Mouse (Mus musculus): Measurements from ENCODE around the gene Hist1h4b. TPM values are rescaled to one million over a fixed set of nuclear protein-coding genes. Genes with fewer than 3 reads are reported as not detected.
A peak's percentile ranks its signal among the peaks of the same experiment; 100 is the strongest.
"Not testable (repeated sequence)": the region's sequence is repeated elsewhere in the genome, so short reads cannot be mapped to it uniquely, and the experiment has no call there.

Hist1h4b gene
- polyA plus RNA-seq, 1 experiment = 5.5 TPM

DNA sequence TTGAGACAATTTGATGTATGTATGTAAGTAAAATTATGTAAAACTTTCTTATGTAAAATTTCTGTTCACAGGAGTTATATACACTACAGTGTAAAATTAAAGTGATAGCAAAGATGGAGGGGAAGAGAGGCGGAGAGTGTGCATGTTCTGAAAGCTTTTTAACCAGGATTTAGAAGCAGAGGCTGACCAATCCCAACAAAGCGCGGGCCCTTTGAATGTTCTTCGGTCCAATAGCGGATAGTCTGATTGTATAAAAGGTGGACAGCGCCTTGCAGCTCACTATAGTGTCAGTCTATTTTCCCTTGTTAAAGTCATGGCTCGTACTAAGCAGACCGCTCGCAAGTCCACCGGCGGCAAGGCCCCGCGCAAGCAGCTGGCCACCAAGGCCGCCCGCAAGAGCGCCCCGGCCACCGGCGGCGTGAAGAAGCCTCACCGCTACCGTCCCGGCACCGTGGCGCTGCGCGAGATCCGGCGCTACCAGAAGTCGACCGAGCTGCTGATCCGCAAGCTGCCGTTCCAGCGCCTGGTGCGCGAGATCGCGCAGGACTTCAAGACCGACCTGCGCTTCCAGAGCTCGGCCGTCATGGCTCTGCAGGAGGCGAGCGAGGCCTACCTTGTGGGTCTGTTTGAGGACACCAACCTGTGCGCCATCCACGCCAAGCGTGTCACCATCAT lies 4.6 kb upstream of the Hist1h4b start, which contains the start of gene Hist1h3b:
Gene Hist1h3b, plus strand, starts transcription at position 201 of the 675 bp plus-strand sequence.
- not testable (repeated sequence) for H3K27me3 ChIP-seq (ENCODE audit: control insufficient read depth, insufficient read depth, insufficient read length); H3K79me2 ChIP-seq (ENCODE audit: control insufficient read depth, insufficient read depth); H3K36me3 ChIP-seq (ENCODE audit: control insufficient read depth, insufficient read depth); H3ac ChIP-seq (ENCODE audit: control insufficient read depth, insufficient read length)
- Histone ChIP-seq H3K4me2 (ENCODE audit: low read depth) (peak within 1 kb of the TSS; percentile 76), H3K4me3 (peak within 1 kb of the TSS; percentile 15)
- peak; percentile 84 for TF ChIP-seq E2F4 (IDR thresholded peaks at IDR 0.05; ENCODE audit: insufficient read depth)
- peak; percentile 88 for TF ChIP-seq POLR2AphosphoS2 (IDR thresholded peaks at IDR 0.05; ENCODE audit: insufficient read length, low read depth)
- peak; percentile 80 for TF ChIP-seq POLR2A (IDR thresholded peaks at IDR 0.05; ENCODE audit: insufficient read length, low read depth)

DNA sequence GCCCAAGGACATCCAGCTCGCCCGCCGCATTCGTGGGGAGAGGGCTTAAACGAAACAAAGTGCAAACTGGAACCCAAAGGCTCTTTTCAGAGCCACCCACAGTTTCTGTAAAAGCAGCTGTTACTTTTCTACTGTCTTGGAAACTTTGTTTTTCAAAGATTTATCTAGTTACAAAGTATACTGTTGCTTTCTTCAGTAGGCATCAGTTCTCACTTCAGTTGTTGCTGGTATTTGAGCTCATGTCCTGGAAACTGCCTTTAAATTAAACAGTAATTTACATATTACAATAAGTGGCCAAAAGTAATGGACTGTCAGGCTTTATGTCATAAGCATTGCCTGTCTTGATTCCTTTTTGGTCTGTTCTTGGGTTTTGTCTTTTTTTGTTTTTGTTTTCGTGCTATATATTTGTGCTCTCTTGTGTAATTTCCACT lies 4.1 kb upstream of the Hist1h4b start:
- Histone ChIP-seq H3K36me3 (ENCODE audit: control insufficient read depth, insufficient read depth) (no peaks in the 10 kb centered on the region), H3K4me3 (peak overlapping the region; percentile 15), H3ac (ENCODE audit: control insufficient read depth, insufficient read length) (no peak overlapping the region), H3K4me2 (ENCODE audit: low read depth) (peak overlapping the region; percentile 70), H3K79me2 (ENCODE audit: control insufficient read depth, insufficient read depth) (no peaks in the 10 kb centered on the region), H3K27me3 (ENCODE audit: control insufficient read depth, insufficient read depth, insufficient read length) (no peaks in the 10 kb centered on the region)
- peak; percentile 14 for TF ChIP-seq POLR2A (IDR thresholded peaks at IDR 0.05; ENCODE audit: insufficient read length, low read depth)
- no peak for TF ChIP-seq MYOG (IDR thresholded peaks at IDR 0.05; ENCODE audit: control insufficient read depth in 1 of 3, insufficient read depth in 1 of 3, insufficient read length in 2 of 3, low read depth in 2 of 3)

DNA sequence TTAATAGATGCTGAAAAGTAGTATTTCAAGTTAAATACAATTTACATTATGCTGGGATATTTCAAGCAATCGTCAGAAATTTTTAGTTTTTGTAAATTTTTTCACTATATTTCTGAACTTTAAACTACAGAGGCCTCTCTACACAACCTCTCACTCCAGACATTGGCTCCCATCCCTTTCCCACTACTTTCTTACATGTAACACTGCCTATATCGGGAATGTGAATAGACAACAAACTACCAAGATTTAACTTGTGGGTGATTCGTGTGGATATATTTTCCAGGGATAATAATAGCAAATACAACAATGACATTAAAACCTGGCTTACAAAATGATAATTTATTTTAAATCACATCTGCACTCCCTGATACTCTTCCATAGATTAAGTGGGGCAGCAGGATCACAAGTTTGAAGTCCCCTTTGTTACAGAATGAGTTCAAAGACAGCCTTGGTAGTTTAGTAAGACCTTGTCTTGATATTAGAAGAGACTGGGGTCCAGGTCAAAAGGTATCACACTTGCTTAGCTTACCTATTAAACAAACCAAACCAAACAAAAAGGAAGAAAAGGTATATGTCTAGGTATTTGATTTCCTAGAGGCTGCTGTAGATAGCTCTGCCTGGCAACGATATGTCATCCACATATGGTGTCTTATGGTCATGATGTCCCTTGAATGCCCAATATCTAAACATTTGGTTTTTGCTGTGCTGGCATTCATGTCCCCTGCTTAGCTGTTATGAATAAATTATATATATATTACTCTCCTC lies 3.3 kb upstream of the Hist1h4b start:
- Histone ChIP-seq H3ac (ENCODE audit: control insufficient read depth, insufficient read length) (no peak overlapping the region), H3K79me2 (ENCODE audit: control insufficient read depth, insufficient read depth) (no peaks in the 10 kb centered on the region), H3K4me3 (peak overlapping the region; percentile 15)

DNA sequence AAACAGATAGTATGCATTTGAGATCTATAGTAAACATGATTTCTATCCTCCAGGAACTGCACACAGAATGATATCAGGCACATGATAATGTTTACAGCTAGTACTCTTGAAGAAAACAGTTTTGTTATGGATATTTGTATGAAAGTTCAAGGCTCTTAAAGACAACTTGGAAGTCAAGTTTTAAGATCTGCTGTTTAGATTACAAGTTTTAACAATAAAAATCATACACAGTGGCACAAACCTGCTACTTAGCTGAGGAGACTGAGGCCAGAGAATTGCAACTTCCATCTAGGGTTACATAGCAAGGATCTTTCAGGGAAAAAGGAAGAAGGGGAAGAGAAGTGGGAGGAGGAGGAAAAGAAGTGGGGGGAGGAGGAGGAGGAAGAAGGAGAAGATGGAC lies 1.8 kb upstream of the Hist1h4b start:
- H3K27me3 ChIP-seq (ENCODE audit: control insufficient read depth, insufficient read depth, insufficient read length) = no peaks in the 10 kb centered on the region
- no peaks in the 10 kb centered on the region for H3K79me2 ChIP-seq (ENCODE audit: control insufficient read depth, insufficient read depth)
- no peak overlapping the region for H3K4me2 ChIP-seq (ENCODE audit: low read depth)
- H3K4me3 ChIP-seq = no peak overlapping the region
- TF ChIP-seq SRF (IDR thresholded peaks at IDR 0.05; ENCODE audit: control insufficient read depth, insufficient read length, low read depth) (no peak), REST (IDR thresholded peaks at IDR 0.05; ENCODE audit: insufficient read depth, insufficient read length) (no peak), MYOG (IDR thresholded peaks at IDR 0.05; ENCODE audit: control insufficient read depth in 1 of 3, insufficient read depth in 1 of 3, insufficient read length in 2 of 3, low read depth in 2 of 3) (no peak), E2F4 (IDR thresholded peaks at IDR 0.05; ENCODE audit: insufficient read depth) (no peak), MYOD1 (IDR thresholded peaks at IDR 0.05; ENCODE audit: control insufficient read depth in 1 of 3, insufficient read length in 2 of 3, low read depth in 2 of 3) (no peak), USF1 (IDR thresholded peaks at IDR 0.05; ENCODE audit: low read depth) (no peak), TCF3 (IDR thresholded peaks at IDR 0.05; ENCODE audit: insufficient read length, low read depth) (no peak)
- no peaks in the 10 kb centered on the region for H3K36me3 ChIP-seq (ENCODE audit: control insufficient read depth, insufficient read depth)
- no peak overlapping the region for H3ac ChIP-seq (ENCODE audit: control insufficient read depth, insufficient read length)

More for the DNA sequence above, 3.3 kb upstream of the Hist1h4b start:
- TF ChIP-seq CEBPB (IDR thresholded peaks at IDR 0.05; ENCODE audit: insufficient read depth, poor library complexity, severe bottlenecking) (no peak), SRF (IDR thresholded peaks at IDR 0.05; ENCODE audit: control insufficient read depth, insufficient read length, low read depth) (no peak), POLR2AphosphoS2 (IDR thresholded peaks at IDR 0.05; ENCODE audit: insufficient read length, low read depth) (no peak), MYOD1 (IDR thresholded peaks at IDR 0.05; ENCODE audit: control insufficient read depth in 1 of 3, insufficient read length in 2 of 3, low read depth in 2 of 3) (no peak), E2F4 (IDR thresholded peaks at IDR 0.05; ENCODE audit: insufficient read depth) (no peak), POLR2A (IDR thresholded peaks at IDR 0.05; ENCODE audit: insufficient read length, low read depth) (no peak), MYOG (IDR thresholded peaks at IDR 0.05; ENCODE audit: control insufficient read depth in 1 of 3, insufficient read depth in 1 of 3, insufficient read length in 2 of 3, low read depth in 2 of 3) (no peak), TCF12 (IDR thresholded peaks at IDR 0.05; ENCODE audit: insufficient read depth, poor library complexity, severe bottlenecking) (no peak), TCF3 (IDR thresholded peaks at IDR 0.05; ENCODE audit: insufficient read length, low read depth) (no peak), USF1 (IDR thresholded peaks at IDR 0.05; ENCODE audit: low read depth) (no peak), REST (IDR thresholded peaks at IDR 0.05; ENCODE audit: insufficient read depth, insufficient read length) (no peak), MAX (IDR thresholded peaks at IDR 0.05; ENCODE audit: low read depth) (no peak)
- Histone ChIP-seq H3K36me3 (ENCODE audit: control insufficient read depth, insufficient read depth) (no peaks in the 10 kb centered on the region), H3K4me2 (ENCODE audit: low read depth) (peak overlapping the region; percentile 70), H3K27me3 (ENCODE audit: control insufficient read depth, insufficient read depth, insufficient read length) (no peaks in the 10 kb centered on the region)

DNA sequence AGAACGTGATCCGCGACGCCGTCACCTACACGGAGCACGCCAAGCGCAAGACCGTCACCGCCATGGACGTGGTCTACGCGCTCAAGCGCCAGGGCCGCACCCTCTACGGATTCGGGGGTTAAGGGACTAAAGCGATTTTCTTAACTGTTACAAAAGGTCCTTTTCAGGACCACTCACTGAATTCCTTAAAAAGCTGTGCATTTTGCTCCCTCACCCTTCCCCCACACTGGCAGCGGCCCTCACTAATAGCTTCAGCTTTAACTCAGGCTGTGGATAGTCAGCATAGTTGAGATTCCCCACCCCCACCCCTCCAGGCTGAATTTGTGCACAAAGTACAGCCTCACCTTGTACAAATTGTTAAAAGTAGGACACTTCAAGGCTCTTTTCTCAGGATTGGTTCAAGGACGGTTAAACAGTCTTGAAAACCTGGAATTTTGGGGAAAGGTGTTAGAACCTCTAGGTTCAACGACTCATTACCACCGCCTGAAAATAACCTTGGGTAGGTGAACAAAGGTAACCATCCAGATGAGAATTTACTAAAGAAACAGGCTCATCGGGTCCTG lies 479 bp downstream of the Hist1h4b start:
- Histone ChIP-seq H3K79me2 (ENCODE audit: control insufficient read depth, insufficient read depth) (no peaks in the 10 kb centered on the region), H3K4me3 (no peak overlapping the region)
- TF ChIP-seq POLR2AphosphoS2 (IDR thresholded peaks at IDR 0.05; ENCODE audit: insufficient read length, low read depth) (peak; percentile 90), POLR2A (IDR thresholded peaks at IDR 0.05; ENCODE audit: insufficient read length, low read depth) (peak; percentile 69), MAX (IDR thresholded peaks at IDR 0.05; ENCODE audit: low read depth) (no peak)

More for the DNA sequence above, 479 bp downstream of the Hist1h4b start:
- H3K36me3 ChIP-seq (ENCODE audit: control insufficient read depth, insufficient read depth) = no peaks in the 10 kb centered on the region
- H3ac ChIP-seq (ENCODE audit: control insufficient read depth, insufficient read length) = no peak overlapping the region
- H3K27me3 ChIP-seq (ENCODE audit: control insufficient read depth, insufficient read depth, insufficient read length) = no peaks in the 10 kb centered on the region
- peak overlapping the region; percentile 75 for H3K4me2 ChIP-seq (ENCODE audit: low read depth)

Data from myocyte (in vitro differentiated cells).